Mouse (Mus musculus) layer of hippocampus, adult 8-10 months (tissue): ENCODE data around the gene Zfand2b. TPM values are rescaled to one million over a fixed set of nuclear protein-coding genes. Genes with fewer than 3 reads are reported as not detected.

ENCODE experiments used
- DNase-seq, 2 experiments: peaks; one replicate each; pipeline ENCODE4 v3.0.0; 2022; ENCODE audit warnings: low spot score in 2 of 2
- total RNA-seq, 4 experiments: library from RNA; stranded (reverse); gene quantifications; 2 replicates each; pipeline ENCODE4 v1.2.4; 2022

Gene Zfand2b
- total RNA-seq, 4 experiments from 2014 or later = 26.5 to 37.4 (median 32.4) TPM

DNA sequence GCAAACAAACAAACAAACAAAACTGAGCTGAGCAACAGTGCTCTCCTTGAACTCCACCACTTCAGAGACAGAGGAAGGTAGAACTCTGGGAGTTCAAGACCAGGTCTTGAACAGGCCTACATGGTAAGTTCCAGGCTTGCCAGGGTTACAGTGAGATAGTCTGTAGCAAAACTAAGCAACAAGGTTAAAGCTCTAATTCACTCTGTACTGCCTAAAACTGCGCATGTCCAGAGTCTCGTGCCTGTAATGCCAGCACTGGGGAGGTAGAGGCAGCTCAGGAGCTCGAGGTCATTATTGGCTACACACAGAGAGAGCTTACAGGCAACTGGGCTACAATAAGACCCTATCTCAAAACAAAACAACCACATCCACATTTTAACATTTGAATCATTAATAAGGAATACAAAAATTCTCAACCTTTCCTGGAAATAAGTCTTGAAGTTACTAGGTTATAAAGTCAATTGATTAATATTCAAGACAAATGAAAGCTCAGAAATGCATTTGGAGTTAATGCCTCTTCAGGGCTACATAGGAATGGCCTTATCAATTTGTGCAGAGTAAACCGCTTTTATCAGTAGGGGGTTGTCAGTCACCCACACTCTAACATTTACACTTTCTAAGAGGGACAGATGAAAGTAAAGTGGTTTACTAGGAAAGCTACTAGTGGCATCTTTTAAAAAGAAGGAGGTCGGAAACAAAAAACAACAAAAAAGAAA is 8.7 kb upstream of the Zfand2b start:
- no peak for DNase-seq

DNA sequence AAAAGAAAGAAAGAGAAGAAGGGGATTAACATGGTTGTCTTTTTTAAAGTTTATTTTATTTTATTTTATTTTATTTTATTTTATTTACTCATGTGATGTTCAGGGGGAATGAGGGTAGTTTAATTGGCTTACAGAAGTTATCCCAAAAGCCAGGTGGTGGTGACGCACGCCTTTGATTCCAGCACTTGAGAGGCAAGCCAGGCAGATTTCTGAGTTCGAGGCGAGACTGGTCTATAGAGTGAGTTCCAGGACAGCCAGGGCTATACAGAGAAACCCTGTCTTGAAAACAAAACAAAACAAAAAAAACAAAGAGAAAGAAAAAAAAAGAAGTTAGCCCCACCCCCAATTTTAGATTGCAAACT is 8.2 kb upstream of the Zfand2b start:
- no peak for DNase-seq

DNA sequence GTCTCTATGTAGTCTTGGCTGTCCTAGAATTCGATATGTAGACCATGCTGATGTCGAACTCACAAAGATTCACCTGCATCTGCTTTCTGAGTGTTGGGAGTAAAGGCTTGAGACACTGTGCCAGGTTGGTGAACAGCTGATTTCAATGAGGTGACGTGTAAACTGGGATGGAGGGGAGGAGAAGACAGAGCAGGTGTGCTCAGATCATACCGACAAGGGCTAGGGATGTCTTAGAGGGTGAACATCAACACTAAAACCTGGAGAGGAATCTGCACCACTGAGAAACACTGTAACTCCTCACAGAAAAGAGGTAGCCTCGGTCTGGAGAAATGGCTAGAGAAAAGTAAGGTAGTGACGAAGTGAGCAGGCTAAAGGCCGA is 364 bp upstream of the Zfand2b start:
- DNase-seq = no peak

DNA sequence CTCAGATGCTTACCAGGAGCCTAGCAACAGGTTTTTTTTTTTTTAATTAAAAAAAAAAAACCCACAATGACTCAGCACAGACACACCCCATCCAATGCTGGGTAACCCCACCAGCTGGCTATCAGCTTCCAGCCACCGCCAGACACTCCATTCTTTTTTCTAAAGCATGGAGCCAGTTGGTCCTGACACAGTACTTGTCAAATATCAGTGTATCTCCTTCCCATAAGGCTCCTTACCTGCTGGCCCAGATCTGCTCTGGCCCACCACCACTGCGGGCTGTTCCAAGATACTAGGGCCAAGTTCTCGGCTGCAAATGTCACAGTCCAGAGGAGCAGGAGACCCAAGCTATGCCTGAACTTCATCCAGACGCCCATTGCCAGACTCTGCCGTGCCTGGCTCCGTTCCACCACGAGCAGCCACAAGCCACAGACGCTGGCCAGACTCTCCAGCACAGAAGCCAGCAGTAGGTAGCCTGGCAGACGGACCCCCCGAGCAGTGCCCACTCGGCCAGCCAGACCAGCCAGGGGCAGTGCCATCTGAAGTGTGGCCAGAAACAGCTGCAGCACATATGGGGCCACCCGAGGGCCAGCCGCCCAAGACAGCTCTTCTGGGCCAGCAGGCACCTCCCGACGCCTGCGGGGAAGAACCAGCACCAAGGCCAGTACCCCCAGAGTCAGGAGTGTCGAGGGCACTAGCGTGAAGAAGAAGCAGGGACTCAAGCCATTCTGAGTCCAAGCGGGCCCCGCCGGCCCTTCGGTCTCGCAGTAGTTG is 11.1 kb downstream of the Zfand2b start:
- DNase-seq = peak in 1 of 2 experiments; percentile 53

DNA sequence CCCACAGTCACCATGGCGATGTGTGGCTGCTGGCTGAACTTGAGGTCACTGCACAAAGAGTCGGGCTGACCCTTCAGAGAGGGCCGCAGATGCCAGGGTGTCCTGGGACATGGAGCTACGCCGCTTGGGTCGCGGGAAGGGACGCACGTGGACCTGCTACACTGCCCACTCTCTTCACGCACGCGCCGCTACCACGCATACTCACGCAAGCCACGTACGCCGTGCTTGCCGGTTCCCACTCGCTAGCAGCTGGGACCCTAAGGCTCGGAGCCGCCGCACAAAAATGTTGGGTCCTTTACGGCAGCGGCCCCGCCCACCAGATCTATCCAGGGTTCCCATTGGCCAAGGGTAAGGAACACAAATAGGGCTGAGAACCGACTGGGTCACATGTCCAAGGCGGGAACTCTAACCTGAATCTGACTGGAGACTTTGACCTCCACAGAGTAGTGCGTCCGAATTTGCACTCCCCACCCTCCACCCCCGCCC is 11.7 kb downstream of the Zfand2b start, which contains the start of gene Abcb6:
TSS of gene Abcb6 (minus strand) at position 288 of the 486 bp plus-strand sequence.
- peak; percentile 92 to 95 for DNase-seq

DNA sequence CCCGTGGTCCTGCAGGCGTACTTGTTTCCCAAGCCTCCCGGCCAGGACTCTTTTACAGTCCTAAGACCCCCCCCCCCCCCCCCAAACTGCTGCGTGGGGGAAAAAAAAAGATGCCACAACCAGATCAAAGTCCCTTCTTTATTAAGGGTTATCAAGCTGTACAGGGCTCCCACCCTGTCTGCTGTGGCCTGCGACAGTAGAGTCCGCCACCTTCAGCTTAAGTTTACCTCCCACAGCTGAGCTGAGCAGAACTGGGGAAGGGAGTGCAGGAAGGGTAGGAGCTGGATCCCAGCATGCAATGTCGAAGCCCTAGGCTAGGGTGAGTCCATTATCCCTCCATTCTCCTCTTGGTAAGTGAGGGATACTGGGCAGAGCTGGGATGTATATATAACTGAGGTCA is 12.3 kb downstream of the Zfand2b start:
- no peak for DNase-seq

DNA sequence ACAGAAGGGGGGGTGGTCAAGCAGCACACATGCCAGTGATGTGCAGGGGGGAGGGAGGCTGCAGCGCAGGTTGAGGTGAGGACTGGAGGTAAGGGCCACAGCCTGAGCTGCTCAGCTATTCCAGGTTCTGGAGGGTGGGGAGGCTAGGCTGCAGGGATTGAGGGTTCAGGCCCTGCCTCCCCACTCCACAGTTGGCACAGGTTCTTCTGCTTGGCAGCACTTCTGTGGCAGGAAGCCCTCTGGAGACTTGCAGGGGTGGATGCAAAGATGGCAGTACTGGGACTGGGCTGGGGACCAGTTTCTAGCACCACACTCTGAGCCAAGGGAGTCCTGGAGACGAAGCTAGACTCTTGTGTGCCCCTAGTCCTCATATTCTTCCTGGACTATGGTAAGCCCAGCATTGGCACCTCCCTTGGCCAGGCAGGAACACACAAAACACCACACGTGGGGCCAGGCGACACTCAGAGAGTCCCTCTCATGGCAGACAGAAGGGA is 13.0 kb downstream of the Zfand2b start:
- DNase-seq = no peak

DNA sequence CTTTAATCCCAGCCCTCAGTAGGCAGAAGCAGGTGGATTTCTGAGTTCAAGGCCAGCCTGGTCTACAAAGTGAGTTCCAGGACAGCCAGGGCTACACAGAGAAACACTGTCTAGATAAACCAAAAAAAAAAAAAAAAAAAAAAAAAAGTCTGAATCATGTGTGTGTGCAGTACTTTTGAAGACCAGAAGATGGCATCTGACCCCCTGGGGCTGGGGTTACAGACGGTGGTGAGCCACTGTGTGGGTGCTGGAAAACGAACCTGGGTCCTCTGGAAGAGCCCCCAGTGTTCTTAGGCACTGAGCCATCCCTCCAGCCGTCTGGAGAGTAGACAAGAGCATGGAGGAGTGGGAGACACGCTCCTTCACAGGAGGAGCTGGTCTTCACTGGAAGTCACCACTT is 13.7 kb downstream of the Zfand2b start:
- no peak for DNase-seq

DNA sequence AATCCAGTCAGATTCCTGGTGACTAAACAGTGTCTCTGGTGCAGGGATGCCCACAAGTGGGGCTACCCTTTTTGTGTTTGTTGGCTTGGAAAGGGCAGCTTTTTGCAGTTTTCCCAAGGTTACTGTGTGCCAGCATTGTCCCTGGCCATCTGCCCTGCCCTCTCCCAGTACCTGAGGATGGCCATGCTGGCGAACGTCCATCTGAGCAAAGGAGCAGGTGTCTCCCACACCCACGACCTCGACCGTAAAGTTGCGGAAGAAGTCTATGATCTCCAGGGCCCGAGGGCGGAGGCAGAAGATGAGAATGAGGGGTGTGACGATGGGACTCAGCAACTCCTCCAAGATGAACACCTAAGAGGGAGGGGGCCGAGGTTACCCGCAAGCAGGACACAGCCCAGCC is 17.0 kb downstream of the Zfand2b start:
- no peak for DNase-seq

DNA sequence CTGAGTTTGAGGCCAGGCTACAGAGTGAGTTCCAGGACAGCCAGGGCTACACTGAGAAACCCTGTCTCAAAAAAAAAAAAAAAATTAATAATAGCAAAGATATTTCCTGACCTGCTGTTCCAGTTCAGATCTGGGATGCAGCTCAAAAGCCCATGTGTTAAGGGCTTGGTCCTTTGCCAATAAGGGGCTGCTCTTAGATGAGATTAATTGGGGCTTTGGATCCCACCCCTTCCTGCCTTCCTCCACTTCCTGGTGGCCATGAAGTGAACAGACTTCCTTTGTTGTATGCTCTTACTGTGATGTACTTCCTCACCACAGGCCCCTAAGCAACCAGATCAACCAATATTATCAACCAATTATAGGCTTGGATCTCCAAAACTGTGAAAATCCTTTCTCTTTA is 18.7 kb downstream of the Zfand2b start:
- no peak for DNase-seq

DNA sequence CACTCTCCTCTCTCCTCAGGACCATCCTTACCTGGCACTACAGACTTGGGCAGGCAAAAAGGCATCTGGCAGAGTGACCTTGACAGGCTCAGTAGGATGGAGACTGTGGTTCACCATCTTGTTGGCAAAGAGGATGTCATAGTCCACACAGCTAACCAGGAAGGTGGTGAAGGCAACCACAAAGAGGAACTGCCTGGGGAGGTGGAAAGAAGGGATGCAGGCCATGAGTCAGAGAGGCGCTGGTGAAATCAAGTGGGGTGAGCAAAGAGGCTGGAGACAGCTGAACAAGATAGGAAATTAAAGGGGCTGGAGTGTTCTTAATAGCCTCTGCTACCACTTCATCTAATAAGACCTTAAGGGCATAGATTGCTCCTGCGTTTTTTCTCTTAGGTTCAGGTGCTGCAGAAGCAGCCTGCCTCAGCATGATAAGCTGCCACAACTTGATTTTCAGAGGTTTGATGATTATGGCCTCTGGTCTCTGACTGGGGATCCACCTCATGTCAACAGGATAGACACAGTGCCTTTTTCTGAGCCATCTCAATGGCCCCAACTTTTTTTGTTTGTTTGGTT is 19.6 kb downstream of the Zfand2b start:
- no peak for DNase-seq

DNA sequence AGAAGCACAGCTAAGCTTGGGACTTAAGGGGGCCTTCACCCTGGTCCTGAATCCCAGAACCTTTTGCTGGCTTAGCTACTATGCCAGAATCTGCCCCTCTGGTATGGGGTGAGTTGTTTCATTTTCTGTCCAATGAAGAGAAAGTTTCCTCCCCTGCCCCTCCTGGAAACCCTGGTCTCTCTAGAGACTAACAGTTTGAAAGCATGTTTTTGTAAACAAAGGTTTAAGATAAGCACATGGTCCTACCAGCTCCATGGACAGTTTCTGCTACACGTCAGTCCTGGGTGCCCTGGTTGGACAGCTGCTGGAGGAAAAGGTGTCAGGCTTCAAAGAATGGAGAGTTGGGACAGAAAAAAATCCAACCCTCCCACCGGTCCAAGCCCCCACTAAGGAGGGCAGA is 22.1 kb downstream of the Zfand2b start:
- no peak for DNase-seq

DNA sequence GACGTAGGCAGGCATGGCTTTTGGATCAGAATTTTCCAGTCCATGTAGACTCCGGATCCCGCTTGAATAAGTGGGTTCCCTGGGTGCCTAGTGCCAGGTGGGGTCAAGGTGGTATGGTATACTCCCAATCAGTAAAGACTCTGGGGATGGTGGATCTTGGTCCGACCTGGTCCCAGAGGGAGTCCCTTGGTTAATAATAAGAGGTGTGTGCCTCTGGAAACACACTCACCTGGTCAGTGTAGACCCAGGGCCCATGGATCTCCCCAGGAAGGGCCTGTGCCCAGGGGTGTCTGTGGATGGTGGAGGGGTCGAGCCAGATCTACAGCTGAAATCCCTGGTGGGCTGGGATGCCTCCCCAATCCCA is 22.8 kb downstream of the Zfand2b start:
- peak in 1 of 2 experiments; percentile 15 for DNase-seq

DNA sequence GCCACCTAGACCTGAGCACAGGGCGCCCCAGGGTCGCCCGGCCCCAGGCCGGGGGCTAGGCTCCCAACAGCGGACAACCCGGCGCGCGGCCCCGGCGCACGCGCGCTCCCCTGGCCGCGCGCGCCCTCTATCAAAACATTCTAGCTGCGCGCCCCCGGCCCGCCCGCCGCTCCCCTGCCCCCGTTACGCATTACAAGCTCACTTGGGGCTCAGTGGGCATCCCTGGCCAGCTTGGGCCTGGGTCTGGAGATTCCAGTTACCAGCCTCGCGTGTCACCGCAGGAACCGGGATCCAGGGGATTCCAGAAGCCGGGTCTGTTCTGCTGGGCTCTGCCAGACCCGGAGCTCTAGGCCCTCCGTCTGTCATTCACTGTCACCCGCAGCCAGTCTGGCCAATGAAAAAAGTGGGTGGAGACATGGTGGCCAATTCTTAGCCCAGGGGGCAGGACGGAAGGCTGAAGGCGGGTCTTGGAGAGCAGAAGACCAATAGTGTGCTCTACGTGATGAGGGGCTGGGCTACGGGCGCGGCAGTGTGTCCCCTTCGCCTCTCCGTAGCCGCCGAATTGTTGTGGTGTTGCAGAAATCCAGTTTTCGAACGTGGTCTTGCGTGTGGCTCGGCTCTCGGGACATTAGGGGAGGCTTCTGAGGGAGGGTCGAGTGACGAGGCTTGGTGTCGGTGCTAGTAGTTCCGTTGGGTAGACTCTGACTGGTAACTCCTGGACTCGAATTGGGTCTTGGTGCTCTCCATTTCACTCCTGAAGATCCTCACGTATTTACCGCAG is 23.4 kb downstream of the Zfand2b start, which contains the start of the genes Ankzf1 and Atg9a:
TSS of gene Ankzf1 (plus strand) at position 530 of the 781 bp plus-strand sequence.
TSS of gene Atg9a (minus strand) at position 575 of the 781 bp plus-strand sequence.
- DNase-seq = peak; percentile 96 to 99

DNA sequence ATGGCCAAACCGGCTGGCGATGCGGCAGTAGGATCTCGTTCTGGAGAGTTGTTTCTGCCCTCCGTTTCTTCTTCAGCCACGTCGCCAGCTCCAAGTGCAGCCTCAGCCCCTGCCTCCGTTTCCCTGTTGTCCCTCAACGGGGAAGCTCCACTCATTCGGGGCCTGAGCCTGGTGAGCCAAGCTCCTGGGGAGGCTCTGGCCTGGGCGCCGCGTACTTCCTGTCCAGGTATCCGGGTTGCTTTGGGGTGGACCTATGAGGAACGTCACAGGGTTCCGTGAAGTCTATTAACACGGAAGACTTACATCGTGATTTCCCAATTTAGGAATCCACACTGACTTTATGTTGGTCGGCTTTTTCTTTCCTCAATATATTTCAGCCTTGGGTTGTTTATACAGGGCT is 24.0 kb downstream of the Zfand2b start:
- peak in 1 of 2 experiments; percentile 16 for DNase-seq

DNA sequence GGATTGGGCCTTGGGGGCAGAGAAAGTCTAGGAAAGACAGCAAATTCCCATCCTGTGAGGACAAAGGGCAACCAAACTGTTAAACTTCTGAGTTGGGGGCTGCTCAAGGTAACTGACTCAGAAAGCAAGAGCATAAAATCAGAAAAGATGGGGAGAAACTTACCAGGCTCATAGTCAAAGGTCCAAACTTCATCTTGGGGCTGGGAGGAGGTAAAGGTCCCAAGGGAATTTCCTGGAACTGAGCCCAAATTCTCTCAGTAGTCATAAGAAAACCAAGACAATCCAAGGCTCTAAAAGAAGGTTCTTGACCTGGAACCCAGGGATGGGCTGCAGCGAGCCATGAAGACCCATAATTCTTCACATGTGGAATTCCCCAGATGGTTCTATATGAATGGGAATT is 32.8 kb downstream of the Zfand2b start:
- no peak for DNase-seq

DNA sequence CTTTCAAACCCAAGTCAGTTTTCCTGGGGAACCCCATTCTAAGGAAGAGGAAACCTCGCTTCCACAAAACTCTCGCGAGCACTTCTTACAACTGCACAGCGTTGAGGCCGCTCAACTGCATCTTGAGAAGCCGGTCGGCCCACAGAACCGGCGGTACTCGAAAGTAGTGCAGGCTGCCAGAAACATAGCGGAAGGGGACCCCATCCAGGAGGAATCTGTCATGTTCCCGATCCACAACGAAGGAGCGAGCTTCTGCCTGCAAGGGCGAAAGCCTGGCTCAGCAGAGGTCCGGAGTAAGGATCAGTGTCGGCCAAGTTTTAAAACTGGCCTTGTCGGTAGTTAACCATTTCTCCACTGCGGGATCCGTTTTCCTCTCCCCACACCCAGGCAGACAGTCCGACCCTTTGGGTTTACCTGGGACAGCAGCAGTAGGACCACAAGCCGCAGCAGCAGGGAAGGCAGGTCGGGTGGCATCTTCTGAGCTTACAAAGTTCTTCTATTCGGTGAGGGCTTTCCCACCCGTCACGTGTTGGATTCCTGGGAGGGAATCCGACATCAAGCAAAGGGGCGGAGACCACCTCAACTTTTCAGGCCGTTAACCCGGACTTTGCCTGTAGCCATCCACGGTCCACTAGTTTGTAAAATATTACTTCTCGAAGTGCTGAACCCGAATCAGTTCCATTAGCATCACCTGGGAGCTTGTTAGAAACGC is 40.7 kb downstream of the Zfand2b start:
- DNase-seq = no peak

DNA sequence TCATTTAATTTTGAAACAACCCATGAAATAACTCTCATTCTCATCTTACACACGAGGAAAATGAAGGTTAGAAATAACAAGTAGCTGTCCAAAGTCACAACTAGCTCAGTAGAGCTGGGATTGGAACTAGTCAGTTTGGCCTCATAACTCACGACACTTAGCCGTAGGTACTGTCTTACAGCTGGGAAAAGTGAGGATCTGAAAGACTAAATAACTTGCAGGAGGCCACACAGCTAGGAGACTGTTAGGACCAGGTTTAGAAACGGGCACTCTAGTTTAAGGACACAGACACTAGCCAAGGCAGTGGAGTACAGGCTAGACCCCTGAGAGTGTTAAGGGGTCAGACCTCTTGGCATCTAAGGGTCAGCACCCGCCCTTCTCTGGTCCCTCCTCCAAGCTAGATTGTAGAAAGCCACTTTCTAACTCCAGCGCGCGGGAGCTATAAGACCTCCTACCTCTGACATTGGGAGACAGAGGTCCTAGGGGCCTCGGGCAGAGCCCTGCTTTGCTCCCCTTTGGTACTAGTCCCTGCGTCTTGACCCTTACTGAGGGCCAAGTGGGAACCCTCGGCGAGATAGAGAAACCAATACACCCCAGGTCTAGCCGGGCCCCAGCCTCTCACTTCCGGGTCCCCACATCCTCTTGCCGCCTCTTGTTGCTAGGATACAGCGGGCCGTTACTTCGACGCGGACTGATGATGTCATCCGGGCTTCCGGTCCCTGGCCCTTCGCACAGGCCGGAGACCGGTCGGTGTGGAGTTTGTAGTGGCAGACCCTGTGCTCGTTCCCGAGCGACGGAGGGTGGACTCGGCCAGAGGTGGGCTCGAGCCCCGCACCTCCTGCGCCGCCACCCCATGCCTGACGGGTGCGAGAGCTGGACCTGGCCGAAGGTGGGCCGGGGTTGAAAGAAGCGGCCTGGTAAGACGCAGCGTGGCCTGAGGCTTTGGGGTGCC is 42.0 kb downstream of the Zfand2b start, which contains the start of the genes Glb1l and Stk16:
TSS of gene Glb1l (minus strand) at position 678 of the 952 bp plus-strand sequence.
TSS of gene Stk16 (plus strand) at position 703 of the 952 bp plus-strand sequence.
- DNase-seq = peak; percentile 95 to 96

DNA sequence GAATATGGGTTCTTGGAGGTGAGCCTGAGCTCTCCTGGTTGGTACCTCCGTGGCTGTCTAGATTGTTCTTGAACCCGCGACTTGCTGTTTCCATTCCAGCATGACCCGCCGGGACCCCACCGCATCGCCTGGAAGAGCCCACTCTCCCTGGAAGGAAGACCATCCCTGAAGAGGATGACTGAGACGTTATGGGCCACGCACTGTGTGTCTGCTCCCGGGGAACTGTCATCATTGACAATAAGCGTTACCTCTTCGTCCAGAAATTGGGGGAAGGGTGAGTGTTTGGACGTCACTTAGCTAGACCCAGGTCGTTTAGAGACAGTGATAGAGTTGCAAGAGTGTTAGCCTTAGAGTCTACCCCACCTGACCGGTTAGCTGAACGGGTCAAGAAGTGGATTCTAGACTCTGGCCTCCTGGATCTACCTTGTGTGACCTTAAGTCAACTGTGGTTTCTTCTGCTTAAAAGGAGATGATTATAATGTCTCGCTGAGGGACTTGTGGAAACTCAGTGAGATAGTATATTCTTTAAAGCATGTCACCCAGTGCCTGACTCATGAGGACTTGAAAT is 42.8 kb downstream of the Zfand2b start:
- no peak for DNase-seq
